Mouse (Mus musculus) liver, adult (tissue): Measurements from ENCODE around the gene Adam1a.

Source experiments
- GATA4 ChIP-seq: IDR thresholded peaks from 2 replicates; pipeline ENCODE4 v1.6.1; 2014; ENCODE audit warnings: mild to moderate bottlenecking, low read length; ENCODE audit not compliant: insufficient replicate concordance

Adam1a gene

DNA sequence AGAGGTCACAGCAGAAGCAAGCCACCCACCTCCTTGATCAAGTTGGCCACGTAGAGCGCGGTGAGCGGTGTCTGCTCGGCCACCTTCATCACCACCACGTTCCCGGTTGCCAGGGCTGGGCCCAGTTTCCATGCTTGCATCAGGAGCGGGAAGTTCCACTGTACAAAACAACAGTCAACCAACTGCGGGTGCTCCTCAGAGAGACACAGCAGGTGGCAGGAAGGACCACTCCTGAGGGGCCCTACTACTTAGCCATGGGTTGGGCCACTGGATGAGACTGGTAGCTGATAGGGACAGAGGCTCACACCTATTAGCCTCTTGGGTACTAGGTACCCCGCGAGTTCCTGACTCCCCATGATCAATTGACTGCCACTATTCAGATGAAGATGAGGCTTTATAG lies 30.6 kb upstream of the Adam1a start:
- no peak for TF ChIP-seq GATA4

DNA sequence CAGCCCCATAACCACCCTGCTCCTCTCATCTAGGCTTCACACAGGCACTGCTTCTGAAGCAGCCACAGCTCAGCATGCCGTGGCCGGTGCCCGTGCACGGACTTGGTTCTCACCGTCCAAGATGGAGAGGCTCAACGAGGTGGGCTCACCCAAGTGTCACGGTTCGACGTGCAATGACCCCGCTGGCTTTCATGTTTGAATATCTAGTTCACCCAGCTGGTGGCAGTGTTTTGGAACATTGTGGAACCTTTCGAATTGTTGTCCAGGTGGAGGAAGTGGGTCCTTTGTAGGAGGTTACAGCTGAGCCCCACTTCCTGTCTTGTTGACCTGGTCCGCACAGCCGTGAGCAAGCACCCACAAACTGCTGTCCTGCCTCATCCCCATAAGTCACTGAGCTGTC lies 28.9 kb upstream of the Adam1a start:
- TF ChIP-seq GATA4, result no peak

DNA sequence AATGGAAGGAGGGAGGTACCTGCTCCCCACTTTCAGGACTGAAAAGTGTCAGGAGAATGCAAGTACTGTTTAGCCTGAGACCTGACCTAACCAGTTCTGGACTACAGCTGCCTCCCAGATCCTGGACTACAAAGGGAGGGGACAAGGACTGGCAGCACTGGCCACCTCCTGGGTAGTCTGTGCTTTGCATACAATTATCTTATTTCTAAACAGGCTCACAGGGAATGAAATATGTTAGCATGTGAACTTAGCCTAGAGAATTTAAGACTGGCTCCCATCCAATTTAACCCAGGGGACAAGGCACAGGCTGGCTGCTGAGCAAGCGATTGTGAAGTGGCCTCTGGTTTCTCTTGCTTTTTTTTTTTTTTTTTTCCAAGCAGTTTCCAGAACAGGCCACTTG lies 25.5 kb upstream of the Adam1a start:
- TF ChIP-seq GATA4, result no peak

DNA sequence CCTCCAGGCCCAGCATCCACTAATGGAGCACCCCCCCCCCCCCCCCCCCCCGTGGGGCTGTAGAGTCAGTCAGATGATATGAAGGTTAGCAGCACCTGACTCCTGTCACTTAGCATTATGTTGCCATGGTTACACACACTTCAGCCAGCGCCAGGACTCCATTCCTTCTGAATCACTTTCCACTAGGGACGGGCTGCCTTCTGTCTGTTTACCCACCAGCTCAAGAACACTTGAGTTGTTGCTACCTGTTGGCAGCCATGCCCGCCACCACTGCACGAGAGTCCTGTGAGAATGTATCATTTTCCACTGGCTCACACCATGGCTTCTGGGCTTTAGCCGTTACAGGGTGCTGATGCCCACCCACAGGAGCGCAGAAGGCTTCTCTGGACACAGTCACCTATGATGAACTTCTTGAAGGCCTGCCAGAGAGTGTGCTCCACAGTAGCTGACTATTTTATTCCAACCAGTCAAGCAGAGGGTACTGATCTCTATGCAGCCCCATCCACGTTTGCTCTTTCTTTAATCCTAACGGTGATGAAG lies 24.7 kb upstream of the Adam1a start:
- no peak for TF ChIP-seq GATA4

DNA sequence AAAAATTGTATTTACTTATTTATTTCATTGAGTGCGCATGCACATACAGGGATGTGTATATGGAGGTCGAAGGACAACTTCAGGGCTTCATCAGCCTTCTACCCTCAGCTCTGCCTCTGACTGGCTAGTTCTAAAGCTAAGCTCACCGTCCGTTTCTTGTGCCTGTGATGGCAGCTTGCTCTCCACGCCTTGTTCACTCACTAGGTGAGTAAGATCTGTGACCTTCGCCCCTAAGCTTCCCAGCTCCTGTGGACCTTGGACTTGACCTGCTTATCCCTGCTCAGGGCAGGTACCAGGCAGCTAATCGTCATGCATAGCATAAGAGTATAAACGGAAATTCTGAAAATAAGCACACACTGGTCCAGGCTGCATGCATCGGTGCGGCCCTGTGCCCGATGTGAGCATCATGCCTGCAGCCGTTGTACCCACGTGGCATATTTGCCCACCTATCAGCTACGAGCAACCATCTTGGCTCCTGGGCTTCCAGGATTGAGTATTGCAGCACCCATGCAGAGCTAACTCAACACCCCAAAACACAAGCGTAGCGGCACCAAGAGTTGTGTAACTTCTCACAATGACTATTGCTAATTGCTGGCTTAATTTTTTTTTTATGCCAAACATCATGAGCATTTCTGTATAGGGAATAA lies 20.9 kb upstream of the Adam1a start:
- TF ChIP-seq GATA4, result no peak; the same call in 1 of the 2 replicates

DNA sequence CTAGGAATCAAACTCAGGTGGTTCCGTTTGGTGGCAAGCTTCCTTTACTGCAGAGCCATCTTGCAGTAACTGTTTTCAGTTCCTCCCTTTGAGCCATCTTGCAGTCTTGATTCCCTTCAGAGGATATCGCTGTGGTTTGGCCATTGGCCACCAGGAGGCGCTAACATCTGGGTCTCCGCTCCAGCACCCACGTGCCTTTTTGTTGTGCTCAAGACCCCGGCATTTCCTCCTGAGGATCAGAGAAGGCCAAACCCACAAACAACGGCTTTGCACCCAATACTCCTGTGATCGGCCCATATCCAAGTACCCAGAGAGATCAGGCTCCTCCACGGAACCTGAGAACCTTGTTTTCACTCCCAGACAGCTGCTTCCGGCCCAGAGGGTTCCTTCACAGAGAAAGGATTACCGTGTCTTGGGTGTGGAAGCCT lies 19.2 kb upstream of the Adam1a start:
- no peak; the same call in 1 of the 2 replicates for TF ChIP-seq GATA4

DNA sequence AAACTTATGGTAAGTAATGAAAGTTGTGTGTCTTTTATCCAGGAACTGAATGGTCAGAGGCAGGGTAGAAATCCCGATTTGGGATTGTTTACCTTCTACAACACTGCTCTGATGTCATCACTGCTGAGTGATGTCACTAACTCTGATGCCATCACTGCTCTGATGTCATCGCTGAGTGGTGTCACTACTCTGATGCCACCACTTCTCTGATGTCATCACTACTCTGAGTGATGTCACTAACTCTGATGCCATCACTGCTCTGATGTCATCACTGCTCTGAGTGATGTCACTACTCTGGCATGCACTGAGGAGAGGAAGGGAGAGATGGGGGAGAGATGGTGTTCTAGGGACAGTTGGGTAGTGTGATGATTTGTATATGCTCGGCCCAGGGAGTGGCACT lies 17.2 kb upstream of the Adam1a start:
- TF ChIP-seq GATA4, result no peak

DNA sequence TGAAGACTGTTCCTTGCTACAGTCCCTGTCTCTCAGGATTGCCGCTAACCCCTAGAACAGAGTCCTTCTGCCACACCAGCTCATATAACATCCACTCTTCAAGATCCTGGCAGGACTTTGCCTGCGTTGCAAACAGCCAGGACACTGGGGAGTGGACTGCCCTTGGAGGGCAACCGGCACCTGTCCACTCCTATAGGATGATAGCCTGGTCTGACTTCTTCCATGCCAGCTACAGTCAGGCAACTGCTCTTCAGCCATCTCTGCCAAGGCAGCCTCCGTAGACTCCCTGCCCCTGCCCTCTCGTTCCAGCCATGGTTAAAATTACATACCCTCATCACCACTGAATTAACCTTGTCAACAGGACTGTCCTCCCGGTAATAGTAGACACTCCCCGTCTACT lies 3.9 kb upstream of the Adam1a start:
- TF ChIP-seq GATA4, result no peak

DNA sequence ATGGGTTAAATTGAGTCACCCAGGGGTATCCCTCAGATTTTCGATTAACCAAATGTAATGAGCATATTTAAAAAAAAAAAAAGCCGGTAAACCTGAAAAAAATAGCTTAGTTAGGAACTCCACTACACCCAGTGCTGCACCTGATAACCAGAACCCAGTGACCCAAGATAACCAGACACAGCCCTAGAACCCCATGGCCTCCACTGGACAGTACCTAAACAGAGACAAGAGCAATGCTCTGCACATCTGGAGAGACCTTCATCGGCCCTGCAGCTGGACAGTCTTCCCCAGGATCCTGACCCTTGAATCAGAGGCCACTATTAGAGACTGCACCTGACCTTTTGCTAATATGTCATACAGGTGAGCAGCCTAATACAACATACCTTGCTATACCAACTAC lies 1.8 kb upstream of the Adam1a start:
- no peak for TF ChIP-seq GATA4

DNA sequence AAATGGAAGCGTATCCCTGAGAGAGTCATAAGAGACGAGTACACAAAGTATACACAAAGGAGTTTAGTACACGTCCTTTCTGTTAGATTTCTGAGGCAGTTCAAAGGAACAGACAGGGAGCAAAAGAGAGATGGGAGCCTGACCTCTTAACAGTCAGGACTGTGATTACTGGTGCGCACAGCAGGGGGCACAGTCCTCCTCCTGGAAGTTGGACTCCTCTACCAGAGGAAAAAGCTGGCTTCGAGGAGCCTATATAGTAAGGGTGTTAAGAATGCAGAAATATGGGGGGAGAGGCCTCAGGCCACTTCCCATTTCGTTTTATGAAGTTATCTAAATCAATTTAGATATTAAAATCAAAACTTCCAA lies 1.2 kb upstream of the Adam1a start:
- no peak for TF ChIP-seq GATA4

DNA sequence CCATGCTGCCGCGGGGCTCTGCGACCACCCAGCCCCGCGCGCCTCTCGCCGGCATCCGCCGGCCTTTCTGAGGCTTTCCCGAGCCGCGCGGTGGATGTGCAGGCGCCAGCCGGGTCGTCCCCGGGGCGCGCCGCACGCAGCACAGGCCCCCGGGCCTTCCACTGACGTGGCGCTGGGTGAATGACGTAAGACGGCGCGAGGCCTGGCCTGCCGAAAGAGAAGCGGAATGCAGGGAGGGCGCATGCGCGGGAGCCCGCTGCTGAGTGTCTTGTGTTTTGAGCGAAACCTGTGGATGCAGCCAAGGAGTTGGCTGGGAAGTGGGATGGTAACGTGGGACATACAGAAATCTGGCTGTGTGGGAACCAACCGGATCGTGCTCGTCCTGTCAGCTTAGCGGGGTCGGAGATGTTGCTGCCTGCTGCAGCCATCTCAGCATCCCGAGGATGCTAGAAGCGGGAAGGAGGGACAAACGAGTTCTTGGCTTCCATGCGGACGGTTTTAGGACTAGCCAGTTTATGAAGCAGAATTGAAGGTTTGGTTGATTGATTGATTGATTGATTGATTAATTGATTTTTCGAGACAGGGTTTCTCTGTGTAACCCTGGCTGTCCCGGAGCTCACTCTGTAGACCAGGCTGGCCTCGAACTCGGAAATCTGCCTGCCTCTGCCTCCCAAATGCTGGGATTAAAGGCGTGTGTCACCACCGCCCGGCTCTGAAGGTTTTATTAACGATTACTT lies 679 bp upstream of the Adam1a start, which contains the start of gene Mapkapk5:
Gene Mapkapk5, minus strand, starts transcription at position 113 of the 737 bp plus-strand sequence.
- peak; percentile 73; the same call in 1 of the 2 replicates for TF ChIP-seq GATA4

DNA sequence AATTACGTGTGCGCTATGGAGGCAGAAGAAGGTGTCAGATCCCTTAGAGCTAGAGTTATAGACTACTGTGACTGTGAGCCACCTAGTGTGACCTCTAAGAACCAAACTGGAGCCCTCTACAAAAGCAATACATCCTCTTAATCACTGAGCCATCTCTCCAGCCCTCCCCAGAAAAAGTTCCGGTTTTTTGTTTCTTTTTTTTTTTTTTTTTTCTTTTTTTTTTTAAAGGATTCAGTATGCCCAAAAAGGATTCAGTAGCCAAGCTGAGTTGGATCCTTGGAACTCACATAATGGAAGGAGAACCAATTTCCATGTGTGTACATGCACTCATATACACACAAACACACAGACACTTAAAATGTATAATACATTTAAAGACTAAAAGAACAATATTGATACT lies 1.9 kb downstream of the Adam1a start:
- TF ChIP-seq GATA4, result no peak

DNA sequence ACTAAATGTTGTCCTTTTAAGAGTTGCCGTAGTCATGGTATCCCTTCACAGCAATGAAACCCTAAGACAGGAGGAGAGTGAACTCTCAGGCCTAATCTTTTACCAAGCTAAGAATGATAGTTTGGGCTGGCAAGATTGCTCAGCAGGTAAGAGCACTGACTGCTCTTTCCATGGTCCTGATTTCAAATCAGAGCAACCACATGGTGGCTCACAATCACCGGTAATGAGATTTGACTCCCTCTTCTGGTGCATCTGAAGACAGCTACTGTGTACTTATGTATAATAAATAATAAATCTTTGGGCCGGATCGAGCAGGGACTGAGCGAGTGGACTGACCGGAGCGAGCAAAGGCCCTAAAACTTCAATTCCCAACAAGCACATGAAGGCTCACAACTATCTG lies 4.0 kb downstream of the Adam1a start:
- no peak for TF ChIP-seq GATA4

DNA sequence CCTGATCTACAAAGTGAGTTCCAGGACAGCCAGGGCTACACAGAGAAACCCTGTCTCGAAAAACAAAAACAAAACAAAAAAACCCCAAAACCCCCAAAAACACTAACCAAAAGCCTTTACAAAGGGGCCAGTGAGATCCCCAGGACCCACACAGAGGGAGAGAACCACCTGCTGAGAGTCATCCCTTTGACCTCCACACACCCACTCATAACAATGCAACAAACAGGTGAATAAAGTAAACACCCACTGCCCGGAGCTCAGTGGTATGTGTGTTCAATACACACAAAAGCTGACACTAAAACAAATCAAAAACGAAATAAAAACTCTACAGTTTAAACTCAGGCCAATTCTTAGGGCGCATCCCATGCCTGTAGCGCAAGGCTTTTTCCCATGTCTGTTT lies 5.2 kb downstream of the Adam1a start:
- TF ChIP-seq GATA4, result no peak

DNA sequence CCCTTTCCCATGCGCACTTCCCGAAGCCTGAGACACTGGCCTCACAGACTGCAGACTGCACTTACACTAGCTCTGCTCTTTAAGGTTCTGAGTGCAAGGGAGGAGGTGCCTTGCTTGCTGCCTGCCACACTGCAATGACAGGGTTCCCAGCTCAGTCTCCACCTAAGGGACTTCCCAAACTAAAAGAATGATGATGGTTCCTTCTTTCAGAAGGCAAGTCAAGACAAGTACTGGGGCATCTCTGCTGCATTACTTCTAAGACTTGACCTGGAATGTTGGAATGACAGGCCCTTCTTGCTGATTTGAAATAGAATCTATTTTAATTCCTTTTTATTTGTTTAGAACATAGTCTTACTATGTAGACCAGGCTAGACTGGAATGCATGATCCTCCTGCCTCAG lies 7.7 kb downstream of the Adam1a start:
- no peak for TF ChIP-seq GATA4

DNA sequence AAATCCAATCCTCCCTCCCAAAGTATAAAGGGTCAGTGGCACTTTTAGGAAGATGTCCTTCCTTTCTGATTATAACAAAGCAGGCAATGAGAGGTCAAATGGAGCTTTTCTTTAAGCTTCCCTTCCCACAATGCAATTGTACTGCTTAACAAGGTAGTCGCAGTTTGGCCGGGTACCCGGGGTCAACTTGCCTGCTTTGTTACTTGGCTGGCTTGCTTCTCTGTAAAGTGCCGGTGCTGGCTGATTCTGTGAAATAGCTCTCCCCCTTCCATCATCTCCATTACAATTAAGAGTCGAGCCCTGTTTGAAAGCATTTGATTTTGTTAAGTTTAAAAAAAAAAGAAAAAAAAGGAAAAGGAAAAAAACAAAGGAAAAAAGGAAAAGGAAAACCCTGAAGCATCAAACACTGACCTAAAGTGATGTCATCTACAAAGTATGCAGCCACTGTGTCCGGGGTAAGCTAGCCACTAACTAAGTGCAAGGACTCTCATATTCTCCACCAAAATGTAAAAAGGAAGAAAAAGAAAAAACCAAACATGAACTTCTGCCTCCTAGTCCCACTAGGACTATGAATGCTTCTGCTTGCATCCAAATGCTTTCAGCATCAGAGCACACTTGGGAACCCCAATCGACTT lies 8.2 kb downstream of the Adam1a start:
- no peak for TF ChIP-seq GATA4
